Mouse (Mus musculus) kidney, adult 8-10 months (tissue): ENCODE measurements around the gene Islr2.

Experiments
- DNase-seq, 2 experiments: peaks; one replicate each; pipeline ENCODE4 v3.0.0; 2022

Gene Islr2

GRCm38 (mm10) chr9:58220218-58220903, 16.2 kb upstream of the Islr2 start:
- peak; percentile 48 to 56 for DNase-seq

- DNase-seq: no peak
These were observed 14.4 kb upstream of the Islr2 start for GRCm38 (mm10) chr9:58218539-58218938.

GRCm38 (mm10) chr9:58216402-58216801, 12.3 kb upstream of the Islr2 start:
- peak; percentile 61 to 75 for DNase-seq

GRCm38 (mm10) chr9:58214519-58215180, 10.5 kb upstream of the Islr2 start:
- peak in 1 of 2 experiments; percentile 69 for DNase-seq

- peak in 1 of 2 experiments; percentile 58 for DNase-seq
These were observed 9.7 kb upstream of the Islr2 start for GRCm38 (mm10) chr9:58213865-58214264.

GRCm38 (mm10) chr9:58213377-58213776, 9.3 kb upstream of the Islr2 start:
- no peak for DNase-seq

- no peak for DNase-seq
These were observed 6.1 kb upstream of the Islr2 start for GRCm38 (mm10) chr9:58210304-58210627.

GRCm38 (mm10) chr9:58209462-58210303, 5.6 kb upstream of the Islr2 start:
- no peak for DNase-seq

- no peak for DNase-seq
These were observed 1.9 kb upstream of the Islr2 start for GRCm38 (mm10) chr9:58206013-58206412.

- peak; percentile 88 to 96 for DNase-seq
These were observed 405 bp upstream of the Islr2 start for GRCm38 (mm10) chr9:58204448-58205000.

- DNase-seq: no peak
These were observed 1.3 kb downstream of the Islr2 start for GRCm38 (mm10) chr9:58202676-58203453.

- DNase-seq: no peak
These were observed 2.1 kb downstream of the Islr2 start for GRCm38 (mm10) chr9:58201861-58202549.

GRCm38 (mm10) chr9:58201091-58201842, 2.9 kb downstream of the Islr2 start:
- DNase-seq: no peak

GRCm38 (mm10) chr9:58200270-58201090, 3.6 kb downstream of the Islr2 start:
- no peak for DNase-seq

GRCm38 (mm10) chr9:58199381-58200269, 4.5 kb downstream of the Islr2 start:
- DNase-seq: no peak

GRCm38 (mm10) chr9:58198801-58199371, 5.2 kb downstream of the Islr2 start:
- DNase-seq: no peak

- DNase-seq: peak in 1 of 2 experiments; percentile 65
These were observed 6.1 kb downstream of the Islr2 start for GRCm38 (mm10) chr9:58197781-58198701.
